8 mouse cellular contexts compared by ENCODE assay signal in the genomic region with DNA sequence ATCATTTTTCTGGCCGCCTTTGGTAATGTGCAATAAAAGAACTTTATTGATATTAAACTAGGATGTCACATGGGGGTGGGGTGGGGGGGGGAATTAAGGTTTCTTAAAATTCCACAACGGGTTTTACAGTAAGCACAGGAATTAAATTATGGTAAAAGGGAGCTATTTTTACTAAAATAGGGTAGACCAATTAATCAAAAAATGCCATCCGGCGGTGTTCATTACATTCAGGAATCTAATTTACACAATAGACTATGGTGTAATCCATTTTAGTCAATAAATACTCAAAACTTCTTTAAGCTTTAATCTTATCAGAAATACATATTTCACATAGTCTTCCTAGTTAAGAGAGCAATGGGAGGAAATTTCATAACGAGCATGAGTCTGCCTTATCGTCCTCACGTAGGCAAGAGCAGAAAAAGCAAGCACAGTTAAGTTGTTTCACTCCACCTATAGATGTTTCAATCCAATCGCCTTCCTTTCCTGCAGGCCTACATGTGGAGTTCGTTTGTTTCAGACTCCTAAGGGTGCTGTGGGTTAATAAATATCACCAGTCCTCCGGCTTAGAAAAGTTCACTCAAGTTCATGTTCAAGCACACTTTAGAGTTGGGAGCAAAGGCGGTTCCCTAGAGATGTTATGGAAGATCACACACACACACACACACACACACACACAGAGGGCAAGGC. TPM values are rescaled to one million over a fixed set of nuclear protein-coding genes. Genes with fewer than 3 reads are reported as not detected.
DNase-seq lines count a peak whose midpoint lies in the region; ATAC-seq and TF ChIP-seq lines count a peak whose summit lies in the region.

No protein-coding gene starts in this region.

- peak overlapping the region; percentile 97 for H3K4me3 ChIP-seq in heart, embryonic 10.5 days
- peak overlapping the region; percentile 98 for H3K4me3 ChIP-seq in E14TG2a.4 (replicated peaks; ENCODE audit: low read length)
- H3K4me3 ChIP-seq in heart, postnatal 0 days (ENCODE audit: low read depth, low read length), result peak overlapping the region; percentile 89
- no peak overlapping the region; the same call in 1 of the 2 replicates for H3K4me3 ChIP-seq in layer of hippocampus, adult 2 months

- no peaks in the 10 kb centered on the region for H3K36me3 ChIP-seq in heart, embryonic 10.5 days
- H3K36me3 ChIP-seq in E14TG2a.4 (ENCODE audit: insufficient read depth, low read length), result no peaks in the 10 kb centered on the region
- no peaks in the 10 kb centered on the region for H3K36me3 ChIP-seq in heart, postnatal 0 days (replicated peaks; ENCODE audit: control insufficient read depth, insufficient read depth, low read length)

- peaks cover 42% of the 10 kb centered on the region for H3K4me1 ChIP-seq in heart, embryonic 10.5 days
- peaks cover 62% of the 10 kb centered on the region for H3K4me1 ChIP-seq in E14TG2a.4 (replicated peaks; ENCODE audit: low read depth, low read length)
- H3K4me1 ChIP-seq in heart, postnatal 0 days (ENCODE audit: control insufficient read depth, insufficient read depth), result peaks cover 21% of the 10 kb centered on the region

- TF ChIP-seq CTCF in E14TG2a.4 (conservative IDR thresholded peaks at IDR 0.05; ENCODE audit: low read length), result no peak
- TF ChIP-seq CTCF in heart, postnatal 0 days (IDR thresholded peaks at IDR 0.05; ENCODE audit: low read depth), result no peak
- no peak for TF ChIP-seq CTCF in layer of hippocampus, adult 2 months (conservative IDR thresholded peaks at IDR 0.05)

- peak overlapping the region; percentile 79 for H3K9ac ChIP-seq in heart, postnatal 0 days (replicated peaks; ENCODE audit: low read depth, low read length)

- no peak for DNase-seq in heart, embryonic 10.5 days (ENCODE audit: low spot score)
- no peak for DNase-seq in heart, adult 11 months
- DNase-seq in heart, postnatal 0 days (ENCODE audit: low spot score), result no peak
- peak; percentile 36 for DNase-seq in lung, postnatal 36 days
- DNase-seq in T-cell, adult 2 months (ENCODE audit: low spot score), result no peak
- DNase-seq in adrenal gland, postnatal 4 days (ENCODE audit: low spot score in 2 of 2), result no peak
- no peak for DNase-seq in layer of hippocampus, adult 2 months (ENCODE audit: low spot score in 2 of 2)

- H3K9me3 ChIP-seq in heart, embryonic 10.5 days, result no peaks in the 10 kb centered on the region
- no peaks in the 10 kb centered on the region for H3K9me3 ChIP-seq in E14TG2a.4 (ENCODE audit: low read length)
- no peaks in the 10 kb centered on the region for H3K9me3 ChIP-seq in heart, postnatal 0 days (replicated peaks; ENCODE audit: control insufficient read depth, low read length)

- H3K4me2 ChIP-seq in heart, postnatal 0 days (ENCODE audit: low read depth, low read length), result peak overlapping the region; percentile 83

- 47% methylated on average over 11 of the region's 11 CpGs for WGBS in heart, embryonic 10.5 days
- 36% methylated on average over 11 of the region's 11 CpGs for WGBS in heart, postnatal 0 days

- H3K27ac ChIP-seq in heart, embryonic 10.5 days, result peak overlapping the region; percentile 99
- H3K27ac ChIP-seq in heart, postnatal 0 days (ENCODE audit: low read depth), result peak overlapping the region; percentile 90
- H3K27ac ChIP-seq in layer of hippocampus, adult 2 months, result no peak overlapping the region

- ATAC-seq in heart, postnatal 0 days (ENCODE audit: insufficient read depth, low read depth), result no peak

- TF ChIP-seq EP300 in heart, postnatal 0 days (IDR thresholded peaks at IDR 0.05; ENCODE audit: low read depth), result no peak

- peaks cover 4% of the 10 kb centered on the region for H3K27me3 ChIP-seq in heart, embryonic 10.5 days (ENCODE audit: insufficient read depth, poor library complexity, severe bottlenecking)
- peaks cover 37% of the 10 kb centered on the region for H3K27me3 ChIP-seq in E14TG2a.4 (ENCODE audit: insufficient read depth, low read length)
- H3K27me3 ChIP-seq in heart, postnatal 0 days (ENCODE audit: control insufficient read depth, insufficient read depth, low read length), result no peaks in the 10 kb centered on the region

RNA-seq across cellular contexts. Expression of gene Cux1, which starts 2.5 kb away (rescaled TPM):
- 60.8 and 65.8 TPM in 2 replicates for polyA plus RNA-seq in heart, embryonic 10.5 days (2016; fragmentation: Nextera tagmentation; extraction: Ambion mirVana)
- 89.5 and 118 TPM in 2 replicates for total RNA-seq in heart, postnatal 0 days (2014; rRNA removed; ENCODE audit: low replicate concordance)
- 48.0 and 50.7 TPM in 2 replicates for polyA plus RNA-seq in heart, postnatal 0 days (2015; fragmentation: Nextera tagmentation; extraction: Ambion mirVana)
- 100 to 1,000 TPM; 109 to 111 TPM for total RNA-seq in adrenal gland, postnatal 4 days (2021)
- 10 to 100 TPM; 34.5 to 36.4 TPM for total RNA-seq in layer of hippocampus, adult 2 months (2021)
